Mouse (Mus musculus) bone marrow, adult 2 months (tissue): ENCODE results near the gene Gpr179. TPM values are rescaled to one million over a fixed set of nuclear protein-coding genes. Genes with fewer than 3 reads are reported as not detected.

ENCODE experiments used
- H3K27ac ChIP-seq: fragments of 200-500 bp; 2 replicates; pipeline ENCODE4 v1.5.1; 2012; ENCODE audit warnings: low read depth, mild to moderate bottlenecking, control low read depth, inconsistent platforms, low read length; ENCODE audit not compliant: control insufficient read depth, poor library complexity, insufficient read depth
- H3K4me1 ChIP-seq: fragments of 200-500 bp; 2 replicates; pipeline ENCODE4 v1.6.1; 2011; ENCODE audit warnings: low read length; ENCODE audit not compliant: control insufficient read depth, insufficient read depth
- H3K4me3 ChIP-seq: fragments of 200-500 bp; replicated peaks from 2 replicates; pipeline ENCODE3; 2011; ENCODE audit warnings: mild to moderate bottlenecking, low read depth, low read length, control low read depth; ENCODE audit not compliant: control insufficient read depth
- CTCF ChIP-seq: fragments of 200-500 bp; IDR thresholded peaks from 2 replicates; pipeline ENCODE4 v1.5.1; 2011; ENCODE audit warnings: low read length, control low read depth; ENCODE audit not compliant: control insufficient read depth, insufficient read depth
- POLR2A ChIP-seq: fragments of 200-500 bp; IDR thresholded peaks from 2 replicates; pipeline ENCODE4 v1.6.1; 2011; ENCODE audit warnings: low read depth, mild to moderate bottlenecking, control low read depth, low read length, borderline replicate concordance; ENCODE audit not compliant: control insufficient read depth
- WGBS: fragments of 180-500 bp; shearing (Covaris S2); methylation state at CpG from one replicate; pipeline ENCODE4 v1.1.7; 2018; 5-methylcytosine and 5-hydroxymethylcytosine counted together
- polyA plus RNA-seq: library from polyadenylated mRNA; stranded (reverse); fragments of >200 nt; gene quantifications from 2 replicates; pipeline ENCODE4 v1.2.4, GENCODE M21; 2011; ENCODE audit warnings: low replicate concordance; ENCODE audit not compliant: missing spikeins, insufficient read depth, insufficient read length

Gpr179 gene
- polyA plus RNA-seq, 1 experiment = not detected

DNA sequence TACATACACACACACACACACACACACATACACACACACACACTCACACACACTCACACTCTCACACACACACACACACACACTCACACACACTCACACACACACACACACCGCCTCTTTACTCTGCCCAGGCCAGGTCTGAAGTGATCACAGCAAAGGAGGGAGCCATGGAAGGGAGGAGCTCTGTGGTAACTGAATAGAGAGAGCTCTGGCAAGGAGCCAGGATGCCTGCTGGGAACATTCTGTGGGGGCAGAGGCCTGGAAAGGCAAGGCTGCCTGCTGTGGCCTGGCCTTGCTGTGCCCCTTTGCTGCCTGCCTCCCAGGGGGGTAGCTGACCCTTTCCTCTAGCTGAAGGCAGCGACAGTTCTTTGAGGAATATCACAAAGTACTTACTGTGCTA lies 1.8 kb downstream of the Gpr179 start:
- WGBS = 56% methylated on average over 2 of the region's 2 CpGs
- Histone ChIP-seq H3K4me1 (peaks cover 2% of the 10 kb centered on the region; the same call in 1 of the 2 replicates), H3K4me3 (no peak overlapping the region), H3K27ac (no peak overlapping the region)
- no peak for TF ChIP-seq POLR2A
- TF ChIP-seq CTCF = no peak

DNA sequence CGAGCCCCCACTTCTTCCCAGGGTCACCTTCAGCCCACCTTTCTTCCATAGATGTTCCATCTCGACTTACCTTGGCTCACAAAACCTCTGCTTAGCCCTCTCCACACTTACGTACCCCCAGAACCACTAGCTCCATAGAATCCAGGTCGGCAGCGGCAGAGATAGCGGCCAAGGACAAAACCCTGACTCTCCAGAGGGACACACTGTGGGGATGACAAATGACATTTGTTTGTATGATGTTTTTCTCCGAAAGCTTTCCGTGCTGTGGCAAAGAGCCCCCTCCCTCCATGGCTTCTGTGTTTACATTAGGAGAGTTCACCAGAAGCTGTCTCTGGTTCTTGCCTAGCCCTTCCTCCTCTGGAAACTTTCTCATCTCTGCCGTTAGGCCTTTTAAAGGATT lies 4.6 kb downstream of the Gpr179 start:
- H3K27ac ChIP-seq = no peak overlapping the region
- no peak overlapping the region for H3K4me3 ChIP-seq
- H3K4me1 ChIP-seq = peaks cover 2% of the 10 kb centered on the region; the same call in 1 of the 2 replicates
- WGBS = 86% methylated on average over 9 of the region's 9 CpGs
- no peak for TF ChIP-seq CTCF
- no peak for TF ChIP-seq POLR2A

DNA sequence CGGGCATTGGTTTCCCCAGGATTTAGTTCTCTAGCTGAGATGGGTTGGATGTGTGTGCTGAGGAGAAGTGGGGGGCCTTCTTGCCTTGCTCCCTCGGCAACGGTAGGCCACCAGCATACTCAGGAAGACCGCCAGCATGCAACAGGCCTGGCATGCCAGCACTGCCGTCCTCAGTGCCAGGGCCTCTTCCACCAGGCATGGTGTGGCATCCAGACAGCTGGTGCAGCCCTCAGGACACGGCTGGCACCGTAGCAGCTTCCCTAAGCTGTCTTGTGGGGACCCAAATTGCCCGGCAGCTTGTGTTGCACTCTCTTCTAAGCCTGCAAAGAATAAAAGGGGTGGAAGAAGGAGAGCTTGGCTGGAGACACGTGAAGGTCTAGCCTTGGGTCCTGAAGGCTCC lies 5.5 kb downstream of the Gpr179 start:
- WGBS = 73% methylated on average over 9 of the region's 9 CpGs

DNA sequence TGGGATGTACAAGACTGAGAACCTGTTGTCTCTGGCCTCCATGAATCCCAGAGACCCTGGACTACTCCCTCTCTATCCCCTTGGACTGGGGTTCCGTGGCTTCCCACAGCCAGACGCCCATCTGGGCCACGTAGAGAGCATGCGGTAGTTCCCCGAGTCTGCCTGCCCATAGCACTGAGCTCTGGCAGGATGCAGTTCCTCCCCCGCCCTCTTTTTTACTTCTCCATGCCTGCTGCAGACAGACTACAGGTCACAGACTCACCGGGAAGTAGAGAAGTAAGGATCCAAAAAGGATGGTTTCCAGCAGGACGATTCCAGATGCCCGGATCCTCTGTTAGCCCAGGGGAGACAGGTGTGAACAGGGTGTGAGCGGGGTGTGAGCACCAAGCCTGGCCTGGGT lies 6.4 kb downstream of the Gpr179 start:
- no peak overlapping the region for H3K27ac ChIP-seq
- H3K4me3 ChIP-seq = no peak overlapping the region
- TF ChIP-seq POLR2A = no peak
- no peak for TF ChIP-seq CTCF
- 26% methylated on average over 10 of the region's 10 CpGs for WGBS
- H3K4me1 ChIP-seq = peaks cover 2% of the 10 kb centered on the region; the same call in 1 of the 2 replicates

More for the DNA sequence above, 5.5 kb downstream of the Gpr179 start:
- Histone ChIP-seq H3K27ac (no peak overlapping the region), H3K4me3 (no peak overlapping the region), H3K4me1 (peaks cover 2% of the 10 kb centered on the region; the same call in 1 of the 2 replicates)
- TF ChIP-seq POLR2A (no peak), CTCF (no peak)

DNA sequence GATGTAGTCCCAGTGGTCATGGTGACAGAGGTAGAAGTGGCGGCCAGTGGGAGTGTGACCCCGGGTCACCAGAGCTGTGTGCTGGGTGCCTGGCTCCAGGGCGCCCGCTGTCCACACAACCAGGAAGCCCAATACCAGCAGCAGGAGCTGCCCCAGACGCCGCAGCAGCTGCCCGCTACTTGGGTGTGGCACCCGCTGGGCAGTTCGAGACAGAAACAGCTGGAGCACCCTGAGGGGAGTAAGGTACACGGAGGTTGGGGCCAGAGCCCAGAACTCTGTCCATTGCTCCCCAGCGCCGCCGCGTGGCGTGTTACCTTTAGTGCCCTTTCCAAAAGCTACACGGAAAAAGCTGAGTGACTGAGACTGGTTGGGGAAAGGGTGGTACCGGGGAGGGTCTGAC lies 8.3 kb downstream of the Gpr179 start:
- Histone ChIP-seq H3K4me1 (no peaks in the 10 kb centered on the region), H3K27ac (no peak overlapping the region), H3K4me3 (no peak overlapping the region)
- 26% methylated on average over 17 of the region's 17 CpGs for WGBS
- no peak for TF ChIP-seq POLR2A
- peak; percentile 60; the same call in 1 of the 2 replicates for TF ChIP-seq CTCF

DNA sequence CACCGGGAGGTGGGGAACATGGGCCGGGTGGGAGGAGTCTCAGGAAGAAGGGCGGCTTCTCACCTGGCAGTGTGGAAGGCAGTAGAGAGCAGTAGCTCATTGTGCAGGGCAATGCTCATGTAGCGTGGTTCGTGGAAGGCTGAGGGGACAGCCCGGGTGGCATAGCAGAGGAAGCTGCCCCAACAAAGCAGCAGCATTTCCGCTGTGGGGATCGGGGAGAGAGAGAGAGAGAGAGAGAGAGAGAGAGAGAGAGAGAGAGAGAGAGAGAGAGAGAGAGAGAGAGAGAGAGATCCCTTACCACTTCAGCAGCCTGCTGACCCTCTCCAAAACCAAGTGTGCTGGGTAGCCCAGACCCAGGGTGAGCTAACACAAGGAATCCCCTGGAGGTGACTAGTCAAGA lies 8.7 kb downstream of the Gpr179 start:
- TF ChIP-seq POLR2A = no peak
- no peak for TF ChIP-seq CTCF
- Histone ChIP-seq H3K27ac (no peak overlapping the region), H3K4me1 (no peaks in the 10 kb centered on the region), H3K4me3 (no peak overlapping the region)
- WGBS = 18% methylated on average over 8 of the region's 8 CpGs

DNA sequence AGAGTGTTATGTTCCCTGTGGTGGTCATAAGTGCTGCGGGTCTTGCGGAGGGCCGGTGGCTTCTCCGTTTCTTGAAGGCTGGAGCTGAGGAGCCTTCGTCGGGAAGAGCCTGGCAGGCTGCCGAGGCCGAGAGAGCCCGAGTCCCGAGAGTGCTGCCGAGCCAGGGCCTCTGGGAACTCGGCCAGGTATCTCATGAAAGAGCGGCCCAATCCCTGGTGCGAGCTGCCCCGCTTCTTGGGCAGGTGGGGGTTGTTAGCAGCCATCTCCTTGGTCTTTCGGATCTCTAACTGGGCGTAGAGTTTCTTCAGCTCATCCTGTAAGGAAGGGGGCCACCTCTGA lies 12.9 kb downstream of the Gpr179 start:
- Histone ChIP-seq H3K27ac (no peak overlapping the region), H3K4me3 (no peak overlapping the region), H3K4me1 (no peaks in the 10 kb centered on the region; the same call in 1 of the 2 replicates)
- 55% methylated on average over 17 of the region's 17 CpGs for WGBS
- TF ChIP-seq CTCF = no peak
- no peak for TF ChIP-seq POLR2A

DNA sequence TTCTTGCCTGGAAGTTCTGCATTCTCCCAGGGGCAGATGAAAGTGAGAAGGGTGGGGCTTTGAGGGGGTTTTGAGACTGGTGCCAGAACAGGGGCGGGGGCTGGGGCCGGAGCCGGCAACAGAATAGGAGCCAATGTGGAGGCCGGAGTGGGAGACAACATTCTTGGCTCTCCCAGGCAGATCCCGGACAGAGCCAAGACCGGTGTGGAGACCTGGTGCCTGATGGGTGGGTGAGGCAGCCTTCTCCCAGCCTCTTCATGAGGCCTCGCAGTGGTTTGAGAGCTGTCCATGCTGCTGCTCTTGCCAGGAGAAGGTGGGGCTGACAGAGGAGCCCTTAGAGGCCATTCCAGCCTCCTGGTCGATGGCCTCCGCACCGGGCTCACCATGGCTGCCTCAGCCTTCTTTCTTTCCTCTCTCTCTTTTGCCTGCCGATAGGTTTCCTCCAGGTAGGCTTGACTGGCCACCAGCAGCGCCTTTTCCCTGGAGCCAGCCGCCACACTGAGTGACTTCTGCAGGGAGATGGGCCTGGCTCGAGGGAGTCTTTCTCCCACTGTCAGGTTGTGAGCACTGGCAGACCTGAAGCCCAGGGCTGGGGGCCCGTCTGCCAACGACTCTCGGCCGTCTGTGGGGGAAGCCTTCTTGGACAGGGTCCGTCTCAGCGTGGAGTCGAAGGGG lies 13.4 kb downstream of the Gpr179 start:
- Histone ChIP-seq H3K4me3 (no peak overlapping the region), H3K4me1 (no peaks in the 10 kb centered on the region; the same call in 1 of the 2 replicates), H3K27ac (no peak overlapping the region)
- no peak for TF ChIP-seq POLR2A
- no peak for TF ChIP-seq CTCF
- WGBS = 74% methylated on average over 21 of the region's 21 CpGs

DNA sequence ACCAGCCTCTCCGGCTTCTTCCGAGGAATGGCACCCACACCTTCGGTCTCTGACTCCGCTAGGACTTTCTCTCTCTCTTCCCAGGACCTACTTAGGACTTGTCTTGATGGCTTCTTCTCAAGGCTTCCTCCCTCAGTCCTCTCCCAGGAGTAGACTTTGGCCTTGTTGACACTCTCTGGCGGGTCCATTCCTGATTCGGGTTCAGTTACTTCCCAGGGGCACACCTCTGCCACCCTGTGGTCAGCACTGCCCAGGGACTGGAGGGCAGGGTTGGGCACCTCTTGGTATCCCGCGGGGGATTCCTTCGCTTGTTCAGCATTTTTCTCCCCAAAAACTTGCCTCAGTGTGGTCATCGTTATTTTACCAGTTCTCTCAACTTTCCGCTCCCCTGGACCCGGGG lies 14.5 kb downstream of the Gpr179 start:
- H3K4me3 ChIP-seq = no peak overlapping the region
- H3K27ac ChIP-seq = no peak overlapping the region
- WGBS = 86% methylated on average over 12 of the region's 12 CpGs
- no peak for TF ChIP-seq CTCF
- TF ChIP-seq POLR2A = no peak
- no peaks in the 10 kb centered on the region; the same call in none of the 2 replicates for H3K4me1 ChIP-seq
